Mouse (Mus musculus) heart, adult 2 months (tissue): ENCODE results near the gene Hpn. TPM values are rescaled to one million over a fixed set of nuclear protein-coding genes. Genes with fewer than 3 reads are reported as not detected.

ENCODE experiments used
- DNase-seq, 2 experiments: peaks; one replicate each; pipeline ENCODE4 v3.0.0; 2021
- H3K27ac ChIP-seq: fragments of 200-600 bp; 2 replicates; pipeline ENCODE4 v1.8.1; 2022
- H3K27me3 ChIP-seq: fragments of 200-500 bp; 2 replicates; pipeline ENCODE4 v1.6.1; 2012; ENCODE audit warnings: mild to moderate bottlenecking, low read length, inconsistent platforms, mixed read lengths; ENCODE audit not compliant: control insufficient read depth, insufficient read depth
- H3K36me3 ChIP-seq: fragments of 200-500 bp; 2 replicates; pipeline ENCODE4 v1.6.1; 2012; ENCODE audit warnings: low read length, inconsistent platforms; ENCODE audit not compliant: control insufficient read depth, insufficient read depth
- H3K4me1 ChIP-seq: fragments of 200-500 bp; 2 replicates; pipeline ENCODE4 v1.6.1; 2011; ENCODE audit warnings: low read length; ENCODE audit not compliant: control insufficient read depth, insufficient read depth
- H3K4me3 ChIP-seq: fragments of 200-600 bp; 2 replicates; pipeline ENCODE4 v1.8.1; 2022
- H3K79me2 ChIP-seq: fragments of 200-500 bp; replicated peaks from 2 replicates; pipeline ENCODE4 v1.6.1; 2012; ENCODE audit warnings: mild to moderate bottlenecking, inconsistent platforms, low read length, moderate library complexity, mixed read lengths; ENCODE audit not compliant: control insufficient read depth, insufficient read depth
- H3K9ac ChIP-seq: fragments of 200-500 bp; 2 replicates; pipeline ENCODE4 v1.6.1; 2012; ENCODE audit warnings: low read depth, mild to moderate bottlenecking, control low read depth, inconsistent platforms, low read length, mixed read lengths
- CTCF ChIP-seq: fragments of 200-600 bp; IDR thresholded peaks from 2 replicates; pipeline ENCODE4 v1.8.1; 2022; ENCODE audit warnings: antibody characterized with exemption, mild to moderate bottlenecking, moderate library complexity
- EP300 ChIP-seq: fragments of 200-500 bp; IDR thresholded peaks from 2 replicates; pipeline ENCODE4 v1.6.1; 2011; ENCODE audit warnings: low read depth, low read length, control low read depth; ENCODE audit not compliant: insufficient read depth
- POLR2A ChIP-seq: fragments of 200-500 bp; IDR thresholded peaks from 2 replicates; pipeline ENCODE4 v1.6.1; 2011; ENCODE audit warnings: mild to moderate bottlenecking, low read depth, low read length, control low read depth; ENCODE audit not compliant: insufficient read depth
- WGBS: fragments of 180-500 bp; shearing (Covaris S2); methylation state at CpG from one replicate; pipeline ENCODE4 v1.1.7; 2018; 5-methylcytosine and 5-hydroxymethylcytosine counted together
- intact Hi-C: fragments of 180-260 bp; cut with DNase I; formaldehyde crosslinking; loops from one replicate; pipeline ENCODE4 v1.15.1; 2025
- polyA plus RNA-seq: library from polyadenylated mRNA; depleted of rRNA; stranded (reverse); fragments of >200 nt; gene quantifications from 2 replicates; pipeline ENCODE4 v1.2.3, GENCODE M21; 2012
- total RNA-seq, 2 experiments: library from RNA; stranded (reverse); gene quantifications; 2 replicates each; pipeline ENCODE4 v1.2.3; 2021

Gene Hpn
- total and polyA plus RNA-seq, 3 experiments: 1.7 to 5.1 (median 2.6) TPM

DNA sequence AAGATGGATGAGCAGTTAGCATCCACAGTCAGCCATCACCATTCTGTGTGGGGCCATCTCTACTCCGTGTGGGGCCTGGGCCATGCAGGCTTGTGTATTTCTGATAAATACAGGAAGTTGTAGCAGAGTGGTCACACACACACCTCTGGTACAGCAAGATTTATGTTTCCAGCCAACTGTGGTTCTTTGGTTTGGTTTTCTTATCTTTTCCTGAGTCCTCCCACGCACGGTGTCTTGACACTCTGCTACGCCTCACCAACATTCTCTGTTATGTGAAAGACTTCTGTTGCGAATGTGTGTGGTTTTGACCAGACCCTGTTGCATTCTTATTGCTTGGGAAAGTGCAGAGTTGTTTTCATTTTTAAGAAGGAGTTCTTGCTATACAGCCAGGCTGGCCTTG lies 45.7 kb upstream of the Hpn start:
- TF ChIP-seq EP300: no peak
- no peak for TF ChIP-seq CTCF
- no peak for TF ChIP-seq POLR2A
- Histone ChIP-seq H3K79me2 (no peaks in the 10 kb centered on the region), H3K4me3 (no peak overlapping the region), H3K27me3 (no peaks in the 10 kb centered on the region), H3K9ac (no peak overlapping the region), H3K36me3 (no peaks in the 10 kb centered on the region), H3K4me1 (peaks cover 5% of the 10 kb centered on the region; the same call in 1 of the 2 replicates), H3K27ac (no peak overlapping the region)
- DNase-seq: no peak
- intact Hi-C loops: no loop called here
- 47% methylated on average over 5 of the region's 5 CpGs for WGBS

DNA sequence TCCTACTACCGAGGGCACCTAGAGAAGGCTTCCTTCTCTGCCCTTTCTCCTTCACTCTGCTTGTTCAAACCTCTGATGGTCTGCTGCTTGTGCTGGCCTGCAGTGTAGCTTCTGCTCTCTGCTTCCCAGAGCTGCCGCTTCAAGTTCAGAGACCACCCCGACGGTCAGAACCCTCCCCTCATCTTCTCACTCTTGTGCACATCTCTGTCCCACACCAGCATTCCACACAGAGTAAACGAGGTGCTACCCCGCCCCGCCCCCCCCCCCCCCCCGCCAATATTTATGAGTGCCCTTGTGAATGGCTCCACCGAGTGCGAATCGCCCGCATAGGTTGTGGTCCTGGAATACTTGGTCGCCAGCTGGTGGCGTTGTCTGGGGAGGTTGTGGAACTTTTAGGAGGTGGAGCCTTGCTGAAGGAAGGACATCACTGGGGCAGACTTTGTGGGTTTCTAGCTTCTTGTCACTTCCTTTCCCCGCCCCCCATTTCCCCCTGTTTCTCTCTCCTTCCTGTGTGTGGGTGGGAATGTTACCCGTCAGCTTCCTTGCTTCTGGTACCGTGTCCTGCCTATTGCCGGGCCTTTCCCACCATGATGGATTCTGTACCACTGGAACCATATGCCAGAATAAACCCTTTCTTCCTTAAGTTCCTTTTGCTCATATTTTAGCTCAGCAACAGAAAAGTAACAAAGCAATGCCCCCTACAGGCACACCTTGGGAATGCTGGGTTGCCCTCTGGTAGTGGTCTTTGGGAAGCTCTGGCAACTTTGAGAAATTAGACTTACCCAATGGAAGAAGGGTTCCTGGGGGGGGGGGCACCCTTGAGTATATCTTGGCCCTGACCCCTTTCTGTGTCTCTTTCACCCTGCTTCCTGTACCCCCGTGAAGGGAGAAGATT lies 41.2 kb upstream of the Hpn start:
- DNase-seq: peak in 1 of 2 experiments; percentile 53
- Histone ChIP-seq H3K4me1 (peaks cover 10% of the 10 kb centered on the region), H3K36me3 (no peaks in the 10 kb centered on the region), H3K79me2 (no peaks in the 10 kb centered on the region), H3K9ac (no peak overlapping the region), H3K4me3 (no peak overlapping the region), H3K27ac (peak overlapping the region; percentile 72), H3K27me3 (no peaks in the 10 kb centered on the region)
- 34% methylated on average over 19 of the region's 19 CpGs for WGBS
- intact Hi-C loops: no loop called here
- TF ChIP-seq POLR2A (no peak), CTCF (peak; percentile 54), EP300 (no peak)

- WGBS: 53% methylated on average over 5 of the region's 5 CpGs
- Histone ChIP-seq H3K79me2 (no peaks in the 10 kb centered on the region), H3K27me3 (no peaks in the 10 kb centered on the region), H3K4me1 (peaks cover 10% of the 10 kb centered on the region), H3K27ac (peak within 1 kb of the TSS; percentile 72), H3K9ac (peak within 1 kb of the TSS; percentile 28; the same call in 1 of the 2 replicates), H3K4me3 (no peak within 1 kb of the TSS), H3K36me3 (no peaks in the 10 kb centered on the region)
- intact Hi-C loops: no loop called here
- TF ChIP-seq POLR2A: no peak
- TF ChIP-seq CTCF: no peak
- TF ChIP-seq EP300: no peak
- peak; percentile 40 to 51 for DNase-seq
Measured at GRCm38 (mm10) chr7:31155296-31156033, 40.4 kb upstream of the Hpn start, which contains the start of gene Gramd1a. Gramd1a (minus strand) TSS chr7:31155896.

DNA sequence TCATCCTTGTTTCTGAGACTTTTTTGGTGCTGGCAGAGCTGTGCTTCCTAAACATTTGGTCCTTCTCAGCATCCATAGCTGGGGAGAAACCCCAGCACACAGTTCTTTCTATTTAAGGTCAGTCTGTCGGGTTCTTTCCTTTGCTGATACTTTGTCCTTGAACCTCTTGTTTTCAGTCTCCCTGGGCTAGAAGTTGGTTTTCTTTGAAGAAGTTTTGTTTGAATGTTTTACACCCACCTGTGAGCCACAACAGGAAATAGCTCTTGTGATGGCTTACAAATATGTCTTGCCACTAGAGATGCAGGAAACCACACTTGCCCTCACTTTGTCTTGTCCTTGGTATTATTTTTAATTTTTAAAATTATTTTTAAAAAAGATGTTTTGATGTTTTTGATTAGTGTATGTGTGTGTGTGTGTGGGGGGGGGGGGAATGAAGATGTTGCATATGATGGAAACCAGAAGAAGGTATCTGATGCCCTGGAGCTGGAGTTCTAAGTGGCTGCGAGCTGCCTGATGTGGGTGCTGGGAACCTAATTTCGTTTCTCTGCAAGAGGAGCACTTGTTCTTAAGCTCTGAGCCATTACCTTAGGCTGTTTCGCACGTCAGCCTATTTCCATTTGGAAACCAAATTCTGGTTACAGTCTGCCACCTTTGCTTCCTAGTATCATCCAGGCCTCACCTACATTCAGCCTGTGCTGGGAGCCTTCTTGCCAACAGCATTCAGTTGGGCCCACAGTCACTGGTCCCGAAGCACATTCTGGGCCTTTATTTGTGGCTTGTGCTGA lies 38.6 kb upstream of the Hpn start:
- H3K27me3 ChIP-seq: no peaks in the 10 kb centered on the region
- H3K4me1 ChIP-seq: peaks cover 18% of the 10 kb centered on the region
- H3K27ac ChIP-seq: no peak overlapping the region; the same call in 1 of the 2 replicates
- H3K4me3 ChIP-seq: no peak overlapping the region
- intact Hi-C loops: no loop called here
- no peak overlapping the region for H3K9ac ChIP-seq
- H3K79me2 ChIP-seq: no peaks in the 10 kb centered on the region
- 86% methylated on average over 6 of the region's 6 CpGs for WGBS
- no peak for TF ChIP-seq POLR2A
- no peak for TF ChIP-seq EP300
- TF ChIP-seq CTCF: no peak
- H3K36me3 ChIP-seq: no peaks in the 10 kb centered on the region
- DNase-seq: no peak

GRCm38 (mm10) chr7:31151301-31152241 lies 36.5 kb upstream of the Hpn start:
- H3K27me3 ChIP-seq: no peaks in the 10 kb centered on the region
- peaks cover 23% of the 10 kb centered on the region for H3K4me1 ChIP-seq
- intact Hi-C loops: no loop called here
- no peaks in the 10 kb centered on the region for H3K36me3 ChIP-seq
- peak overlapping the region; percentile 99 for H3K27ac ChIP-seq
- H3K4me3 ChIP-seq: peak overlapping the region; percentile 84
- peak overlapping the region; percentile 99 for H3K9ac ChIP-seq
- WGBS: 3% methylated on average over 23 of the region's 23 CpGs
- peaks cover 9% of the 10 kb centered on the region for H3K79me2 ChIP-seq
- DNase-seq: peak; percentile 83 to 84
- peak; percentile 72 for TF ChIP-seq POLR2A
- TF ChIP-seq CTCF: no peak
- 0 out of 2 replicates have a peak, but pooled peaks have one; percentile 28 for TF ChIP-seq EP300
